Mouse (Mus musculus): ENCODE data around the gene Fundc2.

The Fundc2 gene

DNA sequence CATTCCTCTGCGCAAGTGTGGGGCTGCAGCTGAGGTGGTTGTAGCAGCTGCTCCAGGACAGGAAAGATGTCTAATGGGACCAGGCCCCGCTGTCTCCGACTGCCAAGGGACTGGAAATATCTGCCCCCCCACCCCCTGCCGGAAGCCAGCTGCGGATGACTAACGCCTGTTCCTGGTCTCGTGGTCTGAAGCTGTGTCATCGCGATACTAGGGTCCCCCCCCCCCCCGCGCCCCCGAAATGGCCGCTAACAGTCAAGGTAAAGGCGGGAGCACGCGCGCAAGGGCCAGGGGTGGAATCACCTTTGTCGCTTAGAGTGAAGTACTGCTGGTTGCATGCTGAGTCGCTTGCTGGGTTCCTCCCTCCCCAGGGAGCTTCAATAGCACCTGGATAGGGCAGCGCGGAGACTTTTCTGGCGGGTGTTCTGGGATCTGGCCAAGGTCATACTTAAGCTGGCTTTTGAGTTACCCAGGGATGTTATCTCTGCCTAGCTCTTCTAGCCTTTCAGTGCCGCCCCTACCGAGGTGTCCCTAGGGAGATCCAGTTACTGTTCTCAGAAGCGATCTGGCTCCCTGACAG is at the start of gene Fundc2, which contains the start of gene F8:
TSS of gene Fundc2 (plus strand) at position 205 of the 577 bp plus-strand sequence.
TSS of gene F8 (minus strand) at position 421 of the 577 bp plus-strand sequence.
- DNase-seq (ENCODE audit: low spot score in 2 of 2) = peak; percentile 10 to 35

GRCm38 (mm10) chrX:75370197-75370596 is 12.0 kb upstream of the Fundc2 start:
- no peak for DNase-seq (ENCODE audit: low spot score in 2 of 2)

- no peak for DNase-seq (ENCODE audit: low spot score in 2 of 2)
These were observed 9.4 kb upstream of the Fundc2 start for GRCm38 (mm10) chrX:75372666-75373425.

DNA sequence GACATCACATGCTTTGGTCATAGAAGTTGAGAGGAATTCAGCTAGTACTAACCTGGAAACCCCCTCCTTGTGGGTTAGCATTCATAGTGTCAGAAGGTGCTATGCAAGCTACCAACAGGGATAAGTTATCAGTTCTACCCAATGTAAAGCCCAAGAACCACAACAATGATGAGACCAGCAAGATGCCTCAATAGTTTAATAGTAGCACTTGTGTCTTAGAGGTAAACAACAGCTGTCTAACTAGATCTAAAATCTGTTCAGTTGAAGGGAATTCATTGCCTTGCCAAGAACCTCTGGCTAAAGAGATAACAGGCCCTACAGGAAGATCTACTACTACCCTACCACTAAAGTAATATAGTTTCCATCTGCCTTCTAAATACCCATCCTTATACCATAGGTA is 5.4 kb upstream of the Fundc2 start:
- no peak for DNase-seq (ENCODE audit: low spot score in 2 of 2)

DNA sequence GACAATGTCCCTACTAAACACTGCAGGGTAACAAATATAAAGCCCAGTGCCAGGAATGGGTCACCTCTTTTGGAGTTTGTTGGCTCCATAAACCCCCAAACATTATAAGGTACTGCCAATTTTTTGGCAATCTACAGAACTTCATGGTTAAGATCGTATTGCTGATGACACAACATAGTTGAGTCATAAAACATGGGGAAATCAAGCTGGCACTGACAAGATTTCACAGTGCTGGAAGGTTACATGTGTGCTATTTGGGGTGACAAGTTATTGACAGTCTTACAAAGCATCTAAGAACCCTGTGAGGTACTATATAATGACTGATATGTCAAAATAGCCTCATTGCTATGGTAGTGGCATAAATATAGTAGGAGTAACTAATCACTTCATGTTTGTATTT is 1.0 kb upstream of the Fundc2 start:
- no peak for DNase-seq (ENCODE audit: low spot score in 2 of 2)

GRCm38 (mm10) chrX:75381699-75382098 is 500 bp upstream of the Fundc2 start:
- no peak for DNase-seq (ENCODE audit: low spot score in 2 of 2)

DNA sequence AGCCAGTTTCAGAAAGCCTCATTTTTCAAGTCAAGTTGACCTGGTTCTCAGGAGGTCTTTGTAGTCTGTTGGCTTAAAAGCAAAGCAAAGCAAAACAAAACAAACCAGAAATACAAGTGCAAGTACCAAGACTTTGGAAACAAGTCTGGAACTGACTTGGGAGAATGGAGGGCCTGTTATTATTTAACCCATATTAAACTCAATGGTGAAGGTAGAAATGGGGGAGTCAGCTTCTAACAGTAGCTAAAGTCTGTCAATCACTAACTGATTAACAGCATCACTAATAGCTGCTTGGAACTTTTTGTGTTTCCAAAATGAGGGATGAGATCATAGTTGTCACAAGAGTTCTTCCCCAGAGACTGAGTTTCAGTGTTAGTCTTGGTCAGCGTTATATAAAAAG is 17.3 kb downstream of the Fundc2 start:
- DNase-seq (ENCODE audit: low spot score in 2 of 2) = no peak

- no peak for DNase-seq (ENCODE audit: low spot score in 2 of 2)
These were observed 20.5 kb downstream of the Fundc2 start for GRCm38 (mm10) chrX:75402668-75403067.

GRCm38 (mm10) chrX:75403350-75403749 is 21.2 kb downstream of the Fundc2 start:
- no peak for DNase-seq (ENCODE audit: low spot score in 2 of 2)

DNA sequence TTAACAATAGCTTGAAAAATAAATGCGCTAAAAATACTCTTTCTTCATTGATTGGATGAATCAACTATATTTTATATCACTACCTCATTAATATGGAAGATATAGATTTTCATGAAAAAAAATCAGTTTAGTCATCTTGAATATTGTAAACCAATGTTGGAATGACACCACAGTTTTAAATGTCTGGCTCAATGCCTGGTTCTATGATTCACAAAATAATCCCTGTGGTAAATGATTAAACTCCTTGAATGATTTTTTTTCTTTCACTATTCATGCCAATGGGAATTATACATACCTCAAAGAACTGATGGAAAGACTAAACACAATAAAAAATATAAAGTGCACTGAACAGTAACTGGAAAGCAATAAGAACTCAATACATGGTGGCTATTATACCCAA is 27.5 kb downstream of the Fundc2 start:
- DNase-seq (ENCODE audit: low spot score in 2 of 2) = no peak

- DNase-seq (ENCODE audit: low spot score in 2 of 2) = peak; percentile 69 to 83
These were observed 34.0 kb downstream of the Fundc2 start, which contains the start of the genes Cmc4, Mtcp1 and Brcc3 for GRCm38 (mm10) chrX:75415936-75416785. Gene Cmc4 (minus strand): TSS chrX:75416584. Gene Mtcp1 (minus strand): TSS chrX:75416588. Gene Brcc3 (plus strand): TSS chrX:75416628.
